Mouse (Mus musculus): ENCODE measurements around the gene Bpifc.

Gene Bpifc

DNA sequence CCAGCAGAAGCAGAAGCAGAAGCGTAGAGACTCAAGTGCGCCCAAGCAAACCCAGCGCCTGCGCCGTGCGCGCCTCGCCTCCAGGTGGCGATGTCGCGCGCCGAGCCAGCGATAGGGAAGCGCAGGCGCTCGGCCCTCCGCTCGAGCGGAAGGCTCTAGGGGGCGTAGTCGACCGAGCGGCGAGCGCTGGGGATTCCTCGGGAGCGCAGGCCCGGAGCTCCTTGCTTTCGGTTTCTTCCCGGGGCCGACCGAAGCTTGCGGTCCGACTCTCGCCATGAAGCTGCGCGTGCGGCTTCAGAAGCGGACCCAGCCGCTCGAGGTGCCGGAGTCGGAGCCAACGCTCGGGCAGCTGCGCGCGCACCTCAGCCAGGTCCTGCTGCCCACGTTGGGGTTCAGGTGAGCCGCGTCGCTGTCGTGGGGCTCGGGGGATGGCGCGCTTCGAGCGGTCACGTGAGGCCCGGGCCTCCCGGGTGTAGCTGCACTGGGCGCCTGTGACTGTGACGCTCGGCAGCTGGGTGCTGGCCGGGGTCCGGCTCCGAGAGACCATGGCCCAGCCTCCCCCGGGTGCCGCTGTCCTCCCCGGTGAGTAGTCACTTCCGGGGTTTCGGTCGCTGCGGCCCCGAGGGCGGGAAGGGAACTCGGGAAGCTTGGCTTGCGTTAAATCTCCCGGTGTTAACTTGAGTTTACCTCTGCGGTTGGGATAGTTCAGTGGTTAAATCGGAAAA is 10.2 kb upstream of the Bpifc start, which contains the start of gene Fbxo7:
Gene Fbxo7, plus strand, starts transcription at position 224 of the 725 bp plus-strand sequence.
- in situ Hi-C loops (cut with MboI; ENCODE audit: low pct_unique_long_range_greater_than_20kb in 1 of 2, low sequenced_read_pairs in 2 of 2, unreplicated experiment in 1 of 2) = no loop called here

DNA sequence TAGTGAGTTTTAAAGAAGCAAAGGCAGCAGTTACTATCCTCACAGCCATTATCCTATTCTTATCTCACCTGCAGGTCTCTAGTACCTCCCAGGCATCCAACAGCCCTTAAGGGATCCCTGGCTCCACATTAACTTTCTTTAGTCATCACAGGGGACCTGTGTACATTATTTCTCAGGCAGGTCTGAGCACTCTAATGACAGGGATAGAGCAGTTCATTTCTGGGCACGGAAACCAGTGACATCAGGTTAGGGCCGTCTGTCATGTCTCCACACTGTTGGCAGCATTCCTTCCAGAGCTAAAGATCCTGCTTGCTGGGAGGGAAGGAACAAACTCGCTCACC is 9.7 kb upstream of the Bpifc start:
- in situ Hi-C loops (cut with MboI; ENCODE audit: low pct_unique_long_range_greater_than_20kb in 1 of 2, low sequenced_read_pairs in 2 of 2, unreplicated experiment in 1 of 2) = no loop called here

GRCm38 (mm10) chr10:86018813-86019212 is 7.1 kb upstream of the Bpifc start:
- in situ Hi-C loops (cut with MboI; ENCODE audit: low pct_unique_long_range_greater_than_20kb in 1 of 2, low sequenced_read_pairs in 2 of 2, unreplicated experiment in 1 of 2) = no loop called here

GRCm38 (mm10) chr10:86017781-86018180 is 6.1 kb upstream of the Bpifc start:
- in situ Hi-C loops (cut with MboI; ENCODE audit: low pct_unique_long_range_greater_than_20kb in 1 of 2, low sequenced_read_pairs in 2 of 2, unreplicated experiment in 1 of 2) = no loop called here

- in situ Hi-C loops (cut with MboI; ENCODE audit: low pct_unique_long_range_greater_than_20kb in 1 of 2, low sequenced_read_pairs in 2 of 2, unreplicated experiment in 1 of 2) = no loop called here
Measured at GRCm38 (mm10) chr10:86011172-86011571, 523 bp downstream of the Bpifc start.

DNA sequence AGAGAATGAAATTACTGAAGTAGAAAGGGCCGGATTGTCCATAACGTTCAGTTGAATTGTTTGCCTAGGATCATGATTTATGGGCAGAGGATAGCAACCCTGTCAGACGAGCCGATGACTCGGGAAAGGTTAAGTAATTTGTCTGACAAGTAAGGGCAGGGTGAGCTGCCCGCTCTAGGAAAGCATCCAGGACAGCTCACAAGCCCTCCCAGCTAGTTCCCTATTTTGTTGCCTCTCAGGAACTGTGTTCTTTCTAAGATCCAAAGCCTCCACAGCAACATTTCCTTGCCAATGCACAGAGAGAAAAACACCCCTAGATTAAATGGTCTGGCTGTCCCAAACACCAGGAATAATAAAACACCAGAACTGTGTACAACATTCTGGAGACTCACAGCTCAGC is 1.1 kb downstream of the Bpifc start:
- in situ Hi-C loops (cut with MboI; ENCODE audit: low pct_unique_long_range_greater_than_20kb in 1 of 2, low sequenced_read_pairs in 2 of 2, unreplicated experiment in 1 of 2) = no loop called here

- in situ Hi-C loops (cut with MboI; ENCODE audit: low pct_unique_long_range_greater_than_20kb in 1 of 2, low sequenced_read_pairs in 2 of 2, unreplicated experiment in 1 of 2) = no loop called here
Measured at GRCm38 (mm10) chr10:86009688-86010087, 2.0 kb downstream of the Bpifc start.

DNA sequence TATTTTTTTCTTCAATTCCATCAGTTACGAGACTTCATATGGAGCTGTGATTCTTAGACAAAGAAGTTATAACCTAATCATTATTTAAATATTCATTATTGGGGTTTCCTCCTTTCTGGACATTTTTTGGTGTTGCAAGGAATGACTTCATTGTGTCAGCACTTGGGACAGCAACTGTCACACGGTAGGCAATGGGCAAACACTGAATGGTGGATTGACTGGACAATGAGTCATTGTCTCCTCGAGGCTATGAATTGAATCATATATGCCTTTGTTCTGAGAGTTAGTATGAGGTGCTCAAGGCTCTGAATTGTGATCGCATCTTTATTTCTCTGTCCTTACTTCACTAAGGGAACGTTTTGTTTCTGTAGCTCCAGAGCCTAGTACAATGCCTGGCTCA is 5.2 kb downstream of the Bpifc start:
- in situ Hi-C loops (cut with MboI; ENCODE audit: low pct_unique_long_range_greater_than_20kb in 1 of 2, low sequenced_read_pairs in 2 of 2, unreplicated experiment in 1 of 2) = no loop called here

DNA sequence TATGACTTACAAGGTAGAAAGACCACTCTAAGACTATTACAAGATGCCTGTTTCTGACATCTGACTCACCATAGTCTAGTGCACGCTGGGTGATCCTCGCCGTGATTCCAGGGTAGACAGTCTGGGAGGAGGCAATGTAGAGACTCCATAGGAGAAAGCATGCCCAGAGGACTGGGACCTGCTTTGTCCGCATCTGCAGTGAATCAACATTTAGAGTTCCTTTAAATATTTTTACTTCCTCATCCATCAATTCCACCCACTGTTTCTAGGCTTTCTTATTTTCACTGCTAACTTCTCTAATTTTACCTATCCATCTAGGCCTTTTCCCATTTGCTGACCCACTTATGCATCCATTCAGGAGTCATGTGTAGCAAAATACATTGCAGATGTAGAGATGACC is 11.2 kb downstream of the Bpifc start:
- in situ Hi-C loops (cut with MboI; ENCODE audit: low pct_unique_long_range_greater_than_20kb in 1 of 2, low sequenced_read_pairs in 2 of 2, unreplicated experiment in 1 of 2) = no loop called here

GRCm38 (mm10) chr10:85994543-85995104 is 17.1 kb downstream of the Bpifc start:
- in situ Hi-C loops (cut with MboI; ENCODE audit: low pct_unique_long_range_greater_than_20kb in 1 of 2, low sequenced_read_pairs in 2 of 2, unreplicated experiment in 1 of 2) = no loop called here

DNA sequence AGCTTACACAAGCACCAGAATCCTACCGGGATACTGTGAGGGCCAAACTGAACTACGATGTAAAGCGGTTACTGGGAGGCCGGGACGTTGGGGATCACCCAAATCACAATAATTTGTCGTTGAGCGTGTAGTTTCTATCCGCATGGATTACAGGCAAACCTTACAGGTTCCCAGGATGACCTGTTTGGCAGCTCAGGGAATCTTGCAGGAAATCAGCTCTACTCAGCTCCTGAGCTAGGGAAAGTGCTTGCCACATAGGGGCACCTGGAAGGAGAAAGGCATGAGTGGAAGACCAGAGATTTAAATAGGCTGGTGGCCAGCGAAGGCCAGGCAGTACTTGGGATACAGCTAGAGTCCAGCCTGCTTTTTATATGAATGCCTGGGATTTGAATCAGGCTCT is 17.9 kb downstream of the Bpifc start:
- in situ Hi-C loops (cut with MboI; ENCODE audit: low pct_unique_long_range_greater_than_20kb in 1 of 2, low sequenced_read_pairs in 2 of 2, unreplicated experiment in 1 of 2) = no loop called here

- in situ Hi-C loops (cut with MboI; ENCODE audit: low pct_unique_long_range_greater_than_20kb in 1 of 2, low sequenced_read_pairs in 2 of 2, unreplicated experiment in 1 of 2) = no loop called here
Measured at GRCm38 (mm10) chr10:85992412-85992811, 19.3 kb downstream of the Bpifc start.

DNA sequence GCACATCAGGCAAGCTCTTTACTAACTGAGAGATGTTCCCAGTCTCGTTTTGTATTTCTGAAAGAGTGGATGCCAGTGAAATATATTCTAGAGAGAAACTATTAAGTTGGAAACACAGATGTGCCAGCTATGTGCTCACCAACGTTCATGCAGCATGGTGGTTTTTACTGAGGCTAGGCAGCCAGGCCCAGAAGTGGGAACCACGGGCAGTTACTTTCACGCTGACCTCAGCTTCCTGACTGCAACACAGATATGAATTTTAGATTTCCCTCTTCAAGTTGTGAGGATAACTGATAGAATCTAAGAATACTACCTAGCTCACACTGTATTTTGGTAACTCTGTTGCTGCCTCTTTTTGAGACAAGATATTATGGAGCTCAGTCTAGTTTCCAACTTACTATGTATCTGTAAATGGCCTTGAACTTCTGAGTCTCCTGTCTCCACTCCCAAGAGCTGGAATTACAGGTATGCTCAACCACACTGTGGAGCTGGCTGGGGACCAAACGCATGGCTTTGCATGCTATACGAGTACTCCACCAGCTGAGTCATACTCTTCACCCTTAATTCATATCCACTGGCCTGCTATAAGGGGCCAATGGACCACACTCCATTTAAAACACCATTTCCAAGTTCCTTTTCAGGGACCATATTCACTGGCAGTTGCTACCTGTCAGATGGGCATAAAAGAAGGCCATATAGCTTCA is 22.1 kb downstream of the Bpifc start:
- in situ Hi-C loops (cut with MboI; ENCODE audit: low pct_unique_long_range_greater_than_20kb in 1 of 2, low sequenced_read_pairs in 2 of 2, unreplicated experiment in 1 of 2) = no loop called here

GRCm38 (mm10) chr10:85972915-85973314 is 38.8 kb downstream of the Bpifc start:
- in situ Hi-C loops (cut with MboI; ENCODE audit: low pct_unique_long_range_greater_than_20kb in 1 of 2, low sequenced_read_pairs in 2 of 2, unreplicated experiment in 1 of 2) = loop anchor here (25.0 kb wide), 2 partner anchors 314 to 489 kb away; no protein-coding TSS in a partner anchor

GRCm38 (mm10) chr10:85971826-85972225 is 39.9 kb downstream of the Bpifc start:
- in situ Hi-C loops (cut with MboI; ENCODE audit: low pct_unique_long_range_greater_than_20kb in 1 of 2, low sequenced_read_pairs in 2 of 2, unreplicated experiment in 1 of 2) = loop anchor here (25.0 kb wide), 2 partner anchors 315 to 490 kb away; no protein-coding TSS in a partner anchor

DNA sequence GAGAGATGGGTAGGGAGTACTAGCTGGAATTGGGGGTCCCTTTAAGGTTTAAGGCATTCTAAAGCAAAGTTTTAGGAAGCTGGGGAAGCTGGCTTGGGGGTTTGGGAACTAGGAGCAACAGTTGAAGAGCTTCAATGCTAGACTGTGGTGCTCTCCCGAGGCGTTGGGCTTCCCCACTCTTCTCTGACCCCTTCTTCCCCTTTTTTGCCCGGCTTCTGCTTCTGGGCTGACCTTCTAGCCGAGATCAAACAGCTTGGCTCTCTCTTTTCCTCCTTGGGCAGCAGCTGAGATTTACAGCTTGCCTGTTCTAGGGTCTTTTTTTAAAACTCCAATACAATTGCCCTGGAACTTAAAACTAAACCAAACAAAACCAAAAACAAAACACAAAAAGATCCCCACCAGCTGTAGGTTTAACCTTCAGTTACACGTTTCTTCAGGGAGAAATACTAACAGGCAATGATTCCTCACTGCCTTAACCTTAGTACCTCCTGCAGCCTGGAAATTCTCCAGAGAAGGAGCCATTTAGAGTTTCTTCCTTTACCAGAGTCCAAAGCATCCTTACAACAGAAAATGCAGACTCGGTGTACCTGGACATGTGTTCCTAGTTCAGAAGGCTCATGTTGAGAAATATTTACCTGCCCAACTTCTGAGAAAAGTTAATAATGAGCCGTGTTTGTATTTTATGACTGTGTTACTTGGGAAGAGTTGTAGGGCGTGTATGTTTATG is 41.6 kb downstream of the Bpifc start:
- in situ Hi-C loops (cut with MboI; ENCODE audit: low pct_unique_long_range_greater_than_20kb in 1 of 2, low sequenced_read_pairs in 2 of 2, unreplicated experiment in 1 of 2) = loop anchor here (10.0 to 25.0 kb wide), 3 partner anchors 317 to 492 kb away; no protein-coding TSS in a partner anchor

DNA sequence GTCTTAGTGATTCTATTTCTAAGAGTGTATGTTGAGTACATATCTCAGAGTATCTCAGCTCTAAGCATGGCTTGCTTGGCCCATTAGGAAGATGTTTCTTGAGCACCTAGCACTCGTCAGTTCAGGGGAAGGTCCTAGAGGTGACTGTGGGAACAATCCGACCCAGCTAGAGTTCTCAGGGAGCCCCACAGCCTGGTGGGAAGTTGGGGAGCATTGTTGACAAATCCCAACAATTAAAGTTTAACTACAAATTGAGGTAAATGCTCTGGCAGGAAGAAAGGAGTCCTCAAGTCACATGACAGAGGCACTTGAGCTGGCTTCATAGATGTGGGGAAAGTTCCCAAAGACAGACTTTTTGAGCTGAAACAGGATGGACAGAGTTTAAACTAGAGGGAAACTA is 43.0 kb downstream of the Bpifc start:
- in situ Hi-C loops (cut with MboI; ENCODE audit: low pct_unique_long_range_greater_than_20kb in 1 of 2, low sequenced_read_pairs in 2 of 2, unreplicated experiment in 1 of 2) = loop anchor here (10.0 to 25.0 kb wide), 3 partner anchors 319 to 494 kb away; no protein-coding TSS in a partner anchor

DNA sequence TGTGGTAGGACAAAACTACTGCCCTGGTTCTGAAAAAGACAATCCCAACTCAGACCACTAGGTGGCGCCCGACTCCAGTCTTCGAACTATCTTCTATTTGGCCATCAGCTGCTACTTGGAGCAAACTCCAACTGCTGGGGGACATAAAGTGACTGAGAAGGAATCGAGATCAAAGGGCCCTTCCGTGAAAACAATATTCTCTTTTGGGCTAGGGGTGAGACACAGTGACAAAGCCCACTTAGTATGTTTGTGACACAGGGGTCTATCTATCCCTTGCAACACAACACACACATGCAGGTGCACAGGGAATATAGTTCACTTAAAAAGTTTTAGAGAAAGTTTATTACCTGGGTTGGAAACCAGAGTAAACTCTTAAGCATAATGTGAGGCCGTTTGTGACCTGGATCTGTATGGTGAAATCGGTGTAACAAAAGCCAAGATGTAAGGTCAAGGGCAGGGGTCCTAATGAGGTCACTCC is 43.5 kb downstream of the Bpifc start:
- in situ Hi-C loops (cut with MboI; ENCODE audit: low pct_unique_long_range_greater_than_20kb in 1 of 2, low sequenced_read_pairs in 2 of 2, unreplicated experiment in 1 of 2) = loop anchor here (10.0 to 25.0 kb wide), 3 partner anchors 319 to 494 kb away; no protein-coding TSS in a partner anchor

All from mouse embryonic stem cell (cell line).